Mouse (Mus musculus) brown adipose tissue, adult 24 weeks (tissue): ENCODE data around the gene Brix1. TPM values are rescaled to one million over a fixed set of nuclear protein-coding genes. Genes with fewer than 3 reads are reported as not detected.
A peak's percentile ranks its signal among the peaks of the same experiment; 100 is the strongest.

Experiments used
- H3K27ac ChIP-seq: fragments of 200-500 bp; replicated peaks from 2 replicates; pipeline ENCODE4 v1.5.1; 2012; ENCODE audit warnings: low read depth, mild to moderate bottlenecking, low read length
- H3K4me1 ChIP-seq: fragments of 200-500 bp; 2 replicates; pipeline ENCODE4 v1.6.1; 2012; ENCODE audit warnings: low read length, mixed read lengths; ENCODE audit not compliant: control insufficient read depth, insufficient read depth, insufficient read length
- H3K4me3 ChIP-seq: fragments of 200-500 bp; 2 replicates; pipeline ENCODE4 v1.5.1; 2012; ENCODE audit warnings: low read depth, mild to moderate bottlenecking, low read length, moderate library complexity; ENCODE audit not compliant: insufficient read depth
- polyA plus RNA-seq: library from polyadenylated mRNA; stranded (reverse); fragments of >200 nt; gene quantifications from 2 replicates; pipeline ENCODE4 v1.2.4, GENCODE M21; 2012; ENCODE audit not compliant: missing spikeins, insufficient read depth, insufficient read length

Brix1 gene
- polyA plus RNA-seq, 1 experiment: 29.3 TPM

DNA sequence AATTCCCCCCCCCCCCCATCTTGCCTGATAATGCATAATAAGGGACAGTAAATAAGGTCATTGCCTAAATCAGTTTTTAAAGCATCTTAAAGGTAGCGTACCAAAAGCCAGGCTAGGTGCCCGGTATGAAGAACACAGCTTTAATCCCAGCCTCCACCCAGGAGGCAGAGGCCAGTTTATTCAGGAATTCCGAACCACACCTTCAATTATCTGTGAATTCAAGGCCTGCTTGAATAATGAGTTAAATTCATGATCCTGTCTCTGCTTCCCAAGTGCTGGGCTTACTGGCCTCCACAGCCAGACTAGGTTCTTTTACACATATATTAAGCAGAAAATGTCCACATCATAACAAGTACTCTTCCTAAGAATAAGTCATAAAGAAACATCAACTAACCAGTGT, 14.8 kb downstream of the Brix1 start:
- H3K4me1 ChIP-seq: 0 out of 2 replicates have a peak, but pooled peaks cover 2% of the 10 kb centered on the region
- no peak overlapping the region for H3K27ac ChIP-seq
- H3K4me3 ChIP-seq: peak overlapping the region; percentile 77

- peak within 1 kb of the TSS; percentile 62; the same call in 1 of the 2 replicates for H3K27ac ChIP-seq
- peak within 1 kb of the TSS; percentile 91 for H3K4me3 ChIP-seq
- H3K4me1 ChIP-seq: 0 out of 2 replicates have a peak, but pooled peaks cover 2% of the 10 kb centered on the region
Measured at GRCm38 (mm10) chr15:10470151-10470831, 15.5 kb downstream of the Brix1 start, which contains the start of gene Dnajc21. Gene Dnajc21 (minus strand): TSS chr15:10470516.

DNA sequence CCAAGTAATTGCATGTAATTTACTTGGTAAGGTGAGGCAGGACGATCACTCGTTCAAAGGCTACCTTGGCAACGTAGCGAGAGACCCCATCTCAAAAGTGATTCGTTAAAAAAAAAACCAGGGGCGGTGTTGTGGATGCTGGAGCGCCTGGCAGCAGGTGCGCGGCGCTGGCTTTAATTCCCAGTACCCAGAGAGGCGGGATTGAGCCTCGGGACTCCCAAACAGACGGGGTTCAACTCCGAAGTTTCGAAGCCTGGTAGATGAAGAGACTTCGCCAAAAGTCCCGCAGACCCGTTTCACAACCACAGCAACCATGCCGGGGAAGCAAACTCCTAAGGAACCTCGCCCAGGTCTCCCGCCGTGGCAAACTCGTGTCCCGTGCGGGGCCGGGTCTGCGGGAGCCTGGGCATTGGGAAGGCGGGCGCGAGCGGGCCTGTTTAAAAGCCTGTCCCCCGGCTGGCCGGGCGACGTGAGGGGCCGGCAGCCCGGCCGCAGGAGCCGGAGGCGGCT, 16.1 kb downstream of the Brix1 start:
- H3K4me3 ChIP-seq: peak overlapping the region; percentile 91

GRCm38 (mm10) chr15:10468761-10469160, 17.0 kb downstream of the Brix1 start:
- Histone ChIP-seq H3K4me1 (0 out of 2 replicates have a peak, but pooled peaks cover 2% of the 10 kb centered on the region), H3K4me3 (no peak overlapping the region), H3K27ac (no peak overlapping the region)

More for the DNA sequence above, 16.1 kb downstream of the Brix1 start:
- H3K4me1 ChIP-seq: 0 out of 2 replicates have a peak, but pooled peaks cover 2% of the 10 kb centered on the region
- H3K27ac ChIP-seq: no peak overlapping the region

DNA sequence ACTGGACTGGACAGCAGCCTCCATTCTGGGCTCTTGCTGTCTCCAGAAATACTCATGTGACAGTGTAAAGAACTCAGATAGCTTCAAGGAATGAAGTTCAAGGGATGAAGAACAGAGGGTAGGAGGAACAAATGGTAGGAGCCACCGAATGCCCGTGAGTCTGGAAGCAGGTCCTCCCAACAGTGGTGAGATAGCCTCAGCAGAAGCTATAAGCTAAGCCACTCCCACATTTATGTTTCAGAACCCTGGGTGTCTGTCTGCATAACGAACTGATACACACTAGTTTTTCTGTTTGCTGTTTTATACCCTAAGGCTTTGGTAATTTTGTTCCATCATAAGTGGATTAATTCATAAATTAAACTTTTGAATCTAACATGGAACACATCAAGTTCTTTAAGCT, 21.1 kb downstream of the Brix1 start:
- no peak overlapping the region for H3K27ac ChIP-seq
- no peak overlapping the region for H3K4me3 ChIP-seq
- H3K4me1 ChIP-seq: 0 out of 2 replicates have a peak, but pooled peaks cover 2% of the 10 kb centered on the region

- Histone ChIP-seq H3K27ac (no peak overlapping the region), H3K4me1 (no peaks in the 10 kb centered on the region), H3K4me3 (no peak overlapping the region)
Measured at GRCm38 (mm10) chr15:10463555-10463954, 22.2 kb downstream of the Brix1 start.

DNA sequence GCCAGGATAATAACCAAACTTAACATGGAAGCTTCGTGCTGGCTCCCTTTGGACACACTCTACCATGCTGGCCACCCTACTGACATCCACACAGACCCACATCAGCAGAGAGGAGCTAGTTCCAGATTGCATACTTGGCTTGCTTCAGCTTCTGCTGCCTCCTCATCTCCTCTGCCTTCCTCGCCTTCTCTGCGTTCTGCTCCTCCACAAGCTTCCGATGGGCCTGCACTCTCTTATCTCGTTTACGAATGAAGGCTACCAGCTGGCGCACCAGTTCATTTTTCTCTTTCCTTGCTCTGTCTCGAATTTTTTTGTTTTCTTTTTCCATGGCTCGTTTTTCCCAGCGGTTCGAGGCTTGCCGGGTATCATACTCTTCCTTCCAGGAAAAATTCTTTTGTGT, 24.8 kb downstream of the Brix1 start:
- no peak overlapping the region for H3K27ac ChIP-seq
- no peaks in the 10 kb centered on the region for H3K4me1 ChIP-seq
- no peak overlapping the region for H3K4me3 ChIP-seq

DNA sequence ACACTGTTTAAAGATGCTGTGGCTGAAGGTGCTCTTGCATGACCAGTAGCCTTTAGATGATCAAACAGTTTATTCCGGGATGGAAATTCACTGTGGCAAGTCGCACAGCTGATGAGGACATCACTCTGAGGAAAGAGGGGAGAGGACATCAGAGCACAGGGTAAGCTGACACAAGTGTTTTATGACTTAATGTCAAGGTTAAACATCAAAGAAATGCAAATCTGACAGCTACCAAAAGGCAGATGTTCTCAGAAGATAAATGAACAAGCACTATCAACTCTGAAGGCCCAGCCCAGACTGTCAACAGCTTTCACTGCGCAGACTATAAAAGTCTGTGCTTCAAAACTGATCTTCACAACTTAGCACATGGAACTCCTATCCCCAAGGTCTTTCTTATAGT, 38.6 kb downstream of the Brix1 start:
- Histone ChIP-seq H3K4me1 (no peaks in the 10 kb centered on the region), H3K4me3 (no peak overlapping the region), H3K27ac (no peak overlapping the region)

GRCm38 (mm10) chr15:10442275-10442674, 43.5 kb downstream of the Brix1 start:
- no peaks in the 10 kb centered on the region for H3K4me1 ChIP-seq
- H3K4me3 ChIP-seq: no peak overlapping the region
- H3K27ac ChIP-seq: no peak overlapping the region

DNA sequence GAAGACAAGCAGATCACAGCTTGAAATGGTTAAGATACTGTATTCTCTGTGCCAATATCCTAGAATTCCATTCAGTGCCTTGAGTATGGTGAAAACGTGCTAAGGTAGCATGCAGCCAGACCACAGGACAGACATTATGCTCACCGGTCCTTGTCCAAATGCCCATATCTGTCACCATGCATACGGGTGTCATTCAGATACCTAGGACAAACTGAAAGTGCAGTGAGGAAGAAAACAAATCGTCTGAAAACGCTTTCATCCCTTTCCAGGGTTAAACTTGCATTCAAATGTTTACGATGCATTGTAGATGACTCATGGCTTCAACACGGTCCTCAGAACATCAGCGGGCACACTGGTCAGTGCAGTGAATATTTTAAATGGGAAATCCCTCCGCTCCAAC, 44.3 kb downstream of the Brix1 start:
- no peak overlapping the region for H3K27ac ChIP-seq
- H3K4me3 ChIP-seq: no peak overlapping the region
- no peaks in the 10 kb centered on the region for H3K4me1 ChIP-seq

DNA sequence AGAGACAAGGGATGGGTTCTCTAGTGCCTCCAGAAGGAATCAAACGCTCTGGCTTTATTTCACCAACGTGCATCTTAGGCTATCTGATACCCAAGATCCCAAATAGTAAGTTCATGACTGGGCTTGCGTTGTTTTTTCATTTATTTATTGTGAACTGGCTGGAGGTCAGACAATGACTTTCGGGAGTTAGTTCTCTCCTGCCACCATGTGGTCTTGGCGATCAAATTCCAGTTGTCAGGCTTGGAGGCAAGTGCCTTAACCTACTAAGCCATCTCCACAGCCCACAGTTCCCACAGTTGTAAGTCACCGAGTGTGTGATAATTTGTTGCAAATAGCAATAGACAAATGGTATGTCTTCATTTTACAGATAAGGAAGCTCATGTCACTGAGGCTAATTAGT, 45.8 kb downstream of the Brix1 start:
- no peaks in the 10 kb centered on the region for H3K4me1 ChIP-seq
- H3K4me3 ChIP-seq: no peak overlapping the region
- no peak overlapping the region for H3K27ac ChIP-seq

GRCm38 (mm10) chr15:10436893-10437292, 48.9 kb downstream of the Brix1 start:
- H3K27ac ChIP-seq: no peak overlapping the region
- H3K4me3 ChIP-seq: no peak overlapping the region
- no peaks in the 10 kb centered on the region for H3K4me1 ChIP-seq

DNA sequence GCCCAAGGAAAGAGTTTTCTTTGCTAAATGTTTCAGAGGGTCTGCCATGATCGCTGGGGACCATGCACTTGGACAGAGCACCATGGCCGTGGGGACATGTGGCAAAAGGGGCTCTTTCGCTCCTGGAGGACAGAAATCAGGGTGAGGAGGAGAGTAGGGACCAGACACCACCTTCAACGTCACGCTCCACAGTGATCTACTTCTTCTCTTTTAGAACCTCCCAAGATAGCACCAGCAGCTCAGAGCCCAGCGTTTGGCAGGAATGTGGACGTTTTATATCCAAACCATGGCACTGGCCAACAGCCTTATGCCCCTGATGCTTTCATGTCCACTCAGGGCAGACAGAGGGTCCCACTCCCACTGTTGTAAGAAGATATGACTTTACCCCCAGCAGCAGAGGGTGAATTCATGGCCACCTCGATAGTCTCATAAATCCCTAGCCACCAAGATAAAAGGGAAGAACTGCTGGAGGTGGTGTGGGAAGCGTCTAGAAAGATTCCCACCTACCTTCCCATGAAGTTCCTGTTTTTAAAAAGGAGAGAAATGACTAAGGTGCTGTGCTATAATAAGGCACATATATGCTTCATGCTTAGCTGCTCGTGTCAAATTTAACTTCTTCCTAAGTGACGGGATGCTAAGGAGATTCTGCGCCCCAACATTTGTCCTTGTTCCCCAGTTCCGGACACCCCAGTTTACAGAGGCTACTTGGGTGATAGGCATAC, 59.0 kb downstream of the Brix1 start:
- Histone ChIP-seq H3K4me1 (no peaks in the 10 kb centered on the region), H3K4me3 (no peak overlapping the region), H3K27ac (no peak overlapping the region)

DNA sequence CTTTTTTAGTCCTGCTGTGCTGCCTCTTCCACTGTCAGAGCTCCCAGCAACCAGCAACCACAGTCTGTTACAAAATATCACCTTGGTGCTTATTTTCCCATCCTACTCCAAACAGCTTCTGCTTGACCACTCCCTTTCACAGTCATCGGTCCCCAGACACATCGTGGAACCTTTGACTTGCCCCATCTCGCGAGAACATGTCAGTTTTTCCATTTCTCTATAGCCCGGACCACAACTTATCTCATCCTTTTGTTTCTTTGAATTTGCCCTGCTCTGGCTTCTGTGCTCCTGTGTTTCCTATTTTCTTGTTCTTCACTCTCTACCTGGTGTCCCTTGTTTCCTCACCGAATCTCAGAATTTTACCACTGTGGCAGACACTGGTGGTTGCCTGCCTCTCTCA, 59.6 kb downstream of the Brix1 start:
- Histone ChIP-seq H3K4me3 (no peak overlapping the region), H3K4me1 (no peaks in the 10 kb centered on the region), H3K27ac (no peak overlapping the region)
